Mouse (Mus musculus) lung, postnatal 10 days (tissue): ENCODE results near the gene A730049H05Rik.

Experiments
- DNase-seq: peaks from one replicate; pipeline ENCODE4 v3.0.0; 2021

A730049H05Rik gene

GRCm38 (mm10) chr6:92883131-92883900 lies 67.0 kb downstream of the A730049H05Rik start:
- no peak for DNase-seq

GRCm38 (mm10) chr6:92891535-92891934 lies 75.3 kb downstream of the A730049H05Rik start:
- DNase-seq: no peak
